Mouse (Mus musculus): ENCODE data around the gene Car15. TPM values are rescaled to one million over a fixed set of nuclear protein-coding genes. Genes with fewer than 3 reads are reported as not detected.
A peak's percentile ranks its signal among the peaks of the same experiment; 100 is the strongest.

The Car15 gene
- total and polyA plus RNA-seq, 2 experiments from 2014 or later: 1.9 to 7.0 TPM

- Histone ChIP-seq H3K27me3 (ENCODE audit: insufficient read depth, low read length) (peaks cover 72% of the 10 kb centered on the region), H3K27ac (no peak overlapping the region), H3K4me2 (ENCODE audit: low read depth, low read length) (no peak overlapping the region), H3K4me3 (ENCODE audit: low read length) (no peak overlapping the region), H3K9me3 (ENCODE audit: low read length) (no peaks in the 10 kb centered on the region), H3K4me1 (ENCODE audit: insufficient read depth, low read length) (peaks cover 25% of the 10 kb centered on the region), H3K36me3 (ENCODE audit: insufficient read depth, low read length) (no peaks in the 10 kb centered on the region), H3K9ac (replicated peaks; ENCODE audit: low read length) (no peak overlapping the region)
- no peak for TF ChIP-seq CTCF (IDR thresholded peaks at IDR 0.05; ENCODE audit: low read depth)
- DNase-seq (ENCODE audit: low spot score) (no peak), ATAC-seq (no peak)
Observed at GRCm38 (mm10) chr16:17799584-17799983, 38.6 kb downstream of the Car15 start.

- no peak for DNase-seq (ENCODE audit: low spot score)
- 7% methylated on average over 42 of the region's 45 CpGs for whole genome bisulfite sequencing
- Histone ChIP-seq H3K36me3 (ENCODE audit: insufficient read depth, low read length) (no peaks in the 10 kb centered on the region), H3K27me3 (ENCODE audit: insufficient read depth, low read length) (peaks cover 62% of the 10 kb centered on the region), H3K9me3 (ENCODE audit: low read length) (no peaks in the 10 kb centered on the region), H3K4me1 (ENCODE audit: insufficient read depth, low read length) (peaks cover 18% of the 10 kb centered on the region), H3K4me2 (ENCODE audit: low read depth, low read length) (peak overlapping the region; percentile 88), H3K9ac (replicated peaks; ENCODE audit: low read length) (peak overlapping the region; percentile 58; the same call in 1 of the 2 replicates), H3K27ac (no peak overlapping the region), H3K4me3 (ENCODE audit: low read length) (peak overlapping the region; percentile 55)
- ATAC-seq: no peak
- TF ChIP-seq CTCF (IDR thresholded peaks at IDR 0.05; ENCODE audit: low read depth): no peak
Observed at GRCm38 (mm10) chr16:17798321-17799180, 39.6 kb downstream of the Car15 start.

GRCm38 (mm10) chr16:17797812-17798311 is 40.3 kb downstream of the Car15 start:
- TF ChIP-seq CTCF (IDR thresholded peaks at IDR 0.05; ENCODE audit: low read depth): no peak
- Histone ChIP-seq H3K4me3 (ENCODE audit: low read length) (peak overlapping the region; percentile 55), H3K9me3 (ENCODE audit: low read length) (no peaks in the 10 kb centered on the region), H3K27ac (no peak overlapping the region), H3K9ac (replicated peaks; ENCODE audit: low read length) (peak overlapping the region; percentile 58; the same call in 1 of the 2 replicates), H3K27me3 (ENCODE audit: insufficient read depth, low read length) (peaks cover 56% of the 10 kb centered on the region), H3K36me3 (ENCODE audit: insufficient read depth, low read length) (no peaks in the 10 kb centered on the region; the same call in 1 of the 2 replicates), H3K4me1 (ENCODE audit: insufficient read depth, low read length) (peaks cover 14% of the 10 kb centered on the region), H3K4me2 (ENCODE audit: low read depth, low read length) (peak overlapping the region; percentile 88)
- DNase-seq (ENCODE audit: low spot score) (no peak), ATAC-seq (peak; percentile 8; the same call in 1 of the 2 replicates)
- 4% methylated on average over 29 of the region's 29 CpGs for WGBS

GRCm38 (mm10) chr16:17796971-17797811 is 41.0 kb downstream of the Car15 start, which contains the start of gene Scarf2:
TSS of gene Scarf2 (plus strand) at chr16:17797282.
- no peak within 1 kb of the TSS for H3K27ac ChIP-seq
- H3K4me3 ChIP-seq (ENCODE audit: low read length): peak within 1 kb of the TSS; percentile 55
- peaks cover 5% of the 10 kb centered on the region; the same call in 1 of the 2 replicates for H3K36me3 ChIP-seq (ENCODE audit: insufficient read depth, low read length)
- peak within 1 kb of the TSS; percentile 88 for H3K4me2 ChIP-seq (ENCODE audit: low read depth, low read length)
- peaks cover 49% of the 10 kb centered on the region for H3K27me3 ChIP-seq (ENCODE audit: insufficient read depth, low read length)
- no peak for TF ChIP-seq CTCF (IDR thresholded peaks at IDR 0.05; ENCODE audit: low read depth)
- peaks cover 8% of the 10 kb centered on the region for H3K4me1 ChIP-seq (ENCODE audit: insufficient read depth, low read length)
- ATAC-seq (peak; percentile 35; the same call in 1 of the 2 replicates), DNase-seq (ENCODE audit: low spot score) (peak; percentile 36)
- WGBS: 3% methylated on average over 61 of the region's 81 CpGs
- H3K9ac ChIP-seq (replicated peaks; ENCODE audit: low read length): peak within 1 kb of the TSS; percentile 58
- no peaks in the 10 kb centered on the region for H3K9me3 ChIP-seq (ENCODE audit: low read length)

DNA sequence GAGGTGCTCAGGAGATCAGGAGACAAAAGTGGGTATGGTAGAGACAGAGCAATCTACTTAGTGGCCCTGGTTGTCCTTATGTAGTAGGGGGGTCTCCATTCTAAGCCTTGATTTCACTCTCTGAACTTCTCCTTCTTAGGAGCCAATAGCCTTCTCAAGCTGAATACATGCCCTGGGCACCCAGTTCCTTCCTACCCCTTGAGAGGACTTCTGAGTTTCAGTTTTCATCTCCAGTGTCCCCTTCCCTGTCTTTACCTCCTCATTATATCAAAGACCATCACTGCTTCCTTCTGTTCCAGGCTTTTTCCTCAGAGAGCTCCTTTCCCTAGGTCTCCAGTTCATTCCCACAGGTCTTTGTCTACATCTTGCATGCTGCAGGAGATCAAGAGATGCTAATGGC is 41.6 kb downstream of the Car15 start:
- DNase-seq (ENCODE audit: low spot score): no peak
- Histone ChIP-seq H3K36me3 (ENCODE audit: insufficient read depth, low read length) (peaks cover 10% of the 10 kb centered on the region; the same call in 1 of the 2 replicates), H3K27me3 (ENCODE audit: insufficient read depth, low read length) (peaks cover 43% of the 10 kb centered on the region)

GRCm38 (mm10) chr16:17795643-17796042 is 42.5 kb downstream of the Car15 start:
- Histone ChIP-seq H3K4me3 (ENCODE audit: low read length) (no peak overlapping the region), H3K27me3 (ENCODE audit: insufficient read depth, low read length) (peaks cover 34% of the 10 kb centered on the region), H3K36me3 (ENCODE audit: insufficient read depth, low read length) (peaks cover 12% of the 10 kb centered on the region; the same call in 1 of the 2 replicates), H3K27ac (no peak overlapping the region), H3K9me3 (ENCODE audit: low read length) (no peaks in the 10 kb centered on the region), H3K4me2 (ENCODE audit: low read depth, low read length) (no peak overlapping the region), H3K9ac (replicated peaks; ENCODE audit: low read length) (no peak overlapping the region), H3K4me1 (ENCODE audit: insufficient read depth, low read length) (peaks cover 8% of the 10 kb centered on the region)
- ATAC-seq (no peak), DNase-seq (ENCODE audit: low spot score) (no peak)
- TF ChIP-seq CTCF (IDR thresholded peaks at IDR 0.05; ENCODE audit: low read depth): no peak
- 73% methylated on average over 5 of the region's 5 CpGs for WGBS

More for the DNA sequence above, 41.6 kb downstream of the Car15 start:
- Histone ChIP-seq H3K4me1 (ENCODE audit: insufficient read depth, low read length) (peaks cover 8% of the 10 kb centered on the region), H3K4me2 (ENCODE audit: low read depth, low read length) (peak overlapping the region; percentile 88), H3K27ac (no peak overlapping the region), H3K9ac (replicated peaks; ENCODE audit: low read length) (no peak overlapping the region), H3K9me3 (ENCODE audit: low read length) (no peaks in the 10 kb centered on the region), H3K4me3 (ENCODE audit: low read length) (peak overlapping the region; percentile 55)
- no peak for ATAC-seq
- TF ChIP-seq CTCF (IDR thresholded peaks at IDR 0.05; ENCODE audit: low read depth): no peak

Measured in hindbrain, postnatal 0 days (tissue).